Mouse (Mus musculus): ENCODE data around the gene Mad1l1. TPM values are rescaled to one million over a fixed set of nuclear protein-coding genes. Genes with fewer than 3 reads are reported as not detected.

The Mad1l1 gene
- total and polyA plus RNA-seq, 2 experiments = 6.7 to 14.4 TPM

- Histone ChIP-seq H3K27me3 (ENCODE audit: control insufficient read depth, insufficient read depth, low read length) (no peaks in the 10 kb centered on the region), H3K4me3 (ENCODE audit: insufficient read depth, low read depth, low read length) (no peak overlapping the region), H3K79me2 (ENCODE audit: control insufficient read depth, insufficient read depth, low read length) (no peaks in the 10 kb centered on the region), H3K4me1 (ENCODE audit: control insufficient read depth, insufficient read depth, low read length) (peaks cover 13% of the 10 kb centered on the region), H3K9ac (ENCODE audit: low read depth, low read length) (no peak overlapping the region), H3K27ac (replicated peaks; ENCODE audit: insufficient read depth, low read depth, low read length) (no peak overlapping the region), H3K36me3 (ENCODE audit: control insufficient read depth, insufficient read depth, low read length) (no peaks in the 10 kb centered on the region; the same call in 1 of the 2 replicates)
- 81% methylated on average over 7 of the region's 7 CpGs for WGBS
- DNase-seq (ENCODE audit: extremely low read depth, low read depth, low spot score) = no peak
- TF ChIP-seq POLR2A (IDR thresholded peaks at IDR 0.05; ENCODE audit: extremely low read depth, insufficient read depth, low read length) (no peak), CTCF (IDR thresholded peaks at IDR 0.05; ENCODE audit: low read depth, low read length) (no peak)
Measured at GRCm38 (mm10) chr5:140134021-140134420, 187.3 kb downstream of the Mad1l1 start.

DNA sequence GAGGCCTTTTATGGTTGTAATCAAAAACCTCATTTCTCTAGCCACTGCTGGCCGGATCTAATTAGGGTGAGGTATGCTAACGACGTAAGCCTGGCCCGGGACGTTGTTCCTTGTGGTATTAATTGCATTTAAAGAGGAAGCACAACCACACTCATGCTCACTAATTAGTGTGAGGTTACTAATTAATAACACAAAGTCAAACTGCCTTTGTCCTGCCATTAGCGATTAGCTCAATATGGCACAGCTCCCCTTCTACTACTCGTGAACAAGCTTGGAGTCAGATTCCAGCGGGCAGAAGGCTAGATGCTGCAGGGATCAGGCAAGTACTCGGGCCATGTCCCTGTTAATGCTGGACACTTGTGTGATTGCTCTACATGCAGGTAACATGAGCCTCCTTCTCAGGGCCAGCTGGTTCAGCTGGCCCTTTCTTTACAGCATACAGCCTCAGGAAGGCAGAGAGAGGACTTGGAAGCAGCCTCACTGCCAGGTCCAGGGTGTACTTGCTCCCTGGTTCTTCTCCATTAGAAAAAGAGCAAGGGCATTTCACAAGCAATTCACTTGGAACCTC is 192.9 kb downstream of the Mad1l1 start:
- peaks cover 16% of the 10 kb centered on the region for H3K4me1 ChIP-seq (ENCODE audit: control insufficient read depth, insufficient read depth, low read length)
- H3K27me3 ChIP-seq (ENCODE audit: control insufficient read depth, insufficient read depth, low read length) = no peaks in the 10 kb centered on the region
- no peak for DNase-seq (ENCODE audit: extremely low read depth, low read depth, low spot score)
- no peaks in the 10 kb centered on the region for H3K36me3 ChIP-seq (ENCODE audit: control insufficient read depth, insufficient read depth, low read length)
- no peak overlapping the region for H3K27ac ChIP-seq (replicated peaks; ENCODE audit: insufficient read depth, low read depth, low read length)
- WGBS = 93% methylated on average over 9 of the region's 9 CpGs
- no peak overlapping the region for H3K9ac ChIP-seq (ENCODE audit: low read depth, low read length)
- TF ChIP-seq POLR2A (IDR thresholded peaks at IDR 0.05; ENCODE audit: extremely low read depth, insufficient read depth, low read length) (no peak), CTCF (IDR thresholded peaks at IDR 0.05; ENCODE audit: low read depth, low read length) (no peak)
- no peaks in the 10 kb centered on the region for H3K79me2 ChIP-seq (ENCODE audit: control insufficient read depth, insufficient read depth, low read length)
- no peak overlapping the region for H3K4me3 ChIP-seq (ENCODE audit: insufficient read depth, low read depth, low read length)

GRCm38 (mm10) chr5:140127981-140128380 is 193.4 kb downstream of the Mad1l1 start:
- no peak overlapping the region for H3K9ac ChIP-seq (ENCODE audit: low read depth, low read length)
- H3K27me3 ChIP-seq (ENCODE audit: control insufficient read depth, insufficient read depth, low read length) = no peaks in the 10 kb centered on the region
- H3K79me2 ChIP-seq (ENCODE audit: control insufficient read depth, insufficient read depth, low read length) = no peaks in the 10 kb centered on the region; the same call in 1 of the 2 replicates
- TF ChIP-seq CTCF (IDR thresholded peaks at IDR 0.05; ENCODE audit: low read depth, low read length) (no peak), POLR2A (IDR thresholded peaks at IDR 0.05; ENCODE audit: extremely low read depth, insufficient read depth, low read length) (no peak)
- H3K27ac ChIP-seq (replicated peaks; ENCODE audit: insufficient read depth, low read depth, low read length) = no peak overlapping the region
- 98% methylated on average over 7 of the region's 7 CpGs for WGBS
- H3K36me3 ChIP-seq (ENCODE audit: control insufficient read depth, insufficient read depth, low read length) = no peaks in the 10 kb centered on the region
- H3K4me3 ChIP-seq (ENCODE audit: insufficient read depth, low read depth, low read length) = no peak overlapping the region
- peaks cover 16% of the 10 kb centered on the region for H3K4me1 ChIP-seq (ENCODE audit: control insufficient read depth, insufficient read depth, low read length)
- DNase-seq (ENCODE audit: extremely low read depth, low read depth, low spot score) = no peak

DNA sequence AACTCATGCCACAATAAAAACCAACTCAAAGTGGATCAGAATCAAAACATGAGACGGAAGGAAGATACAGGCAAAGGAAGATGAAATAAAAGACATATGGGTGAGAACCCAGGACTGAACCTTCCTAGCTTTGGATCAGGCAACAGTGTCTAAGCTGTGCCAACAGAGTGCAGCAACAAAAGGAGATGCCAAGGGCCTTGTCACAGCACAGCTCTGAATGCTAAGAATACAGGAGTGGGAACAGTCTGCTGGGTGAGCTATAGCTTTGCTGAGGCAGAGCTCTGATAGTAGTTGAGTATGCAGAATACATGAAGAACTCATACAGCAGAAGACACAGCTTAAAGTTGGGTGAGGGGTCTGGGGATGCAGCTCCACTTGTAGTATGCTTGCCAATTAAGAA is 196.7 kb downstream of the Mad1l1 start:
- no peaks in the 10 kb centered on the region for H3K36me3 ChIP-seq (ENCODE audit: control insufficient read depth, insufficient read depth, low read length)
- no peak overlapping the region for H3K9ac ChIP-seq (ENCODE audit: low read depth, low read length)
- H3K4me1 ChIP-seq (ENCODE audit: control insufficient read depth, insufficient read depth, low read length) = peaks cover 10% of the 10 kb centered on the region
- TF ChIP-seq CTCF (IDR thresholded peaks at IDR 0.05; ENCODE audit: low read depth, low read length) = no peak
- TF ChIP-seq POLR2A (IDR thresholded peaks at IDR 0.05; ENCODE audit: extremely low read depth, insufficient read depth, low read length) = no peak
- DNase-seq (ENCODE audit: extremely low read depth, low read depth, low spot score) = no peak
- no peak overlapping the region for H3K27ac ChIP-seq (replicated peaks; ENCODE audit: insufficient read depth, low read depth, low read length)
- no peaks in the 10 kb centered on the region for H3K27me3 ChIP-seq (ENCODE audit: control insufficient read depth, insufficient read depth, low read length)
- H3K4me3 ChIP-seq (ENCODE audit: insufficient read depth, low read depth, low read length) = no peak overlapping the region
- no peaks in the 10 kb centered on the region; the same call in 1 of the 2 replicates for H3K79me2 ChIP-seq (ENCODE audit: control insufficient read depth, insufficient read depth, low read length)
- WGBS = 100% methylated on average over 1 of the region's 1 CpGs

- H3K4me3 ChIP-seq (ENCODE audit: insufficient read depth, low read depth, low read length) = no peak overlapping the region
- no peak overlapping the region for H3K9ac ChIP-seq (ENCODE audit: low read depth, low read length)
Measured at GRCm38 (mm10) chr5:140123640-140124366, 197.5 kb downstream of the Mad1l1 start.

GRCm38 (mm10) chr5:140123194-140123593 is 198.2 kb downstream of the Mad1l1 start:
- 95% methylated on average over 5 of the region's 5 CpGs for WGBS
- H3K27me3 ChIP-seq (ENCODE audit: control insufficient read depth, insufficient read depth, low read length) = no peaks in the 10 kb centered on the region
- H3K36me3 ChIP-seq (ENCODE audit: control insufficient read depth, insufficient read depth, low read length) = no peaks in the 10 kb centered on the region
- no peak overlapping the region for H3K9ac ChIP-seq (ENCODE audit: low read depth, low read length)
- no peak for DNase-seq (ENCODE audit: extremely low read depth, low read depth, low spot score)
- no peaks in the 10 kb centered on the region; the same call in 1 of the 2 replicates for H3K79me2 ChIP-seq (ENCODE audit: control insufficient read depth, insufficient read depth, low read length)
- no peak overlapping the region for H3K27ac ChIP-seq (replicated peaks; ENCODE audit: insufficient read depth, low read depth, low read length)
- no peak overlapping the region for H3K4me3 ChIP-seq (ENCODE audit: insufficient read depth, low read depth, low read length)
- TF ChIP-seq CTCF (IDR thresholded peaks at IDR 0.05; ENCODE audit: low read depth, low read length) = no peak
- no peak for TF ChIP-seq POLR2A (IDR thresholded peaks at IDR 0.05; ENCODE audit: extremely low read depth, insufficient read depth, low read length)
- H3K4me1 ChIP-seq (ENCODE audit: control insufficient read depth, insufficient read depth, low read length) = peaks cover 14% of the 10 kb centered on the region

More at GRCm38 (mm10) chr5:140123640-140124366, 197.5 kb downstream of the Mad1l1 start:
- Histone ChIP-seq H3K27me3 (ENCODE audit: control insufficient read depth, insufficient read depth, low read length) (no peaks in the 10 kb centered on the region), H3K27ac (replicated peaks; ENCODE audit: insufficient read depth, low read depth, low read length) (no peak overlapping the region), H3K79me2 (ENCODE audit: control insufficient read depth, insufficient read depth, low read length) (no peaks in the 10 kb centered on the region; the same call in 1 of the 2 replicates), H3K4me1 (ENCODE audit: control insufficient read depth, insufficient read depth, low read length) (peaks cover 8% of the 10 kb centered on the region), H3K36me3 (ENCODE audit: control insufficient read depth, insufficient read depth, low read length) (no peaks in the 10 kb centered on the region)
- DNase-seq (ENCODE audit: extremely low read depth, low read depth, low spot score) = no peak
- TF ChIP-seq POLR2A (IDR thresholded peaks at IDR 0.05; ENCODE audit: extremely low read depth, insufficient read depth, low read length) (no peak), CTCF (IDR thresholded peaks at IDR 0.05; ENCODE audit: low read depth, low read length) (no peak)
- WGBS = 80% methylated on average over 4 of the region's 4 CpGs

Measured in liver, adult 2 months (tissue).